Mouse (Mus musculus) adrenal gland, adult 18-20 months (tissue): ENCODE measurements around the gene Ebf1. TPM values are rescaled to one million over a fixed set of nuclear protein-coding genes. Genes with fewer than 3 reads are reported as not detected.

Experiments
- DNase-seq, 2 experiments: peaks; one replicate each; pipeline ENCODE4 v3.0.0; 2021 to 2022; ENCODE audit warnings: low spot score in 2 of 2
- total RNA-seq, 2 experiments: library from RNA; stranded (reverse); gene quantifications; 1 replicate in 1 of 2; 2 replicates in 1 of 2; pipeline ENCODE4 v1.2.3; 2021

Gene Ebf1
- total RNA-seq, 2 experiments from 2014 or later, result 15.7 to 36.8 TPM

- no peak for DNase-seq
Measured at GRCm38 (mm10) chr11:44729931-44730330, 112.8 kb downstream of the Ebf1 start.

- no peak for DNase-seq
Measured at GRCm38 (mm10) chr11:44731763-44732162, 114.6 kb downstream of the Ebf1 start.

- no peak for DNase-seq
Measured at GRCm38 (mm10) chr11:44733276-44733675, 116.2 kb downstream of the Ebf1 start.

GRCm38 (mm10) chr11:44738046-44738445 lies 120.9 kb downstream of the Ebf1 start:
- no peak for DNase-seq

GRCm38 (mm10) chr11:44738820-44739219 lies 121.7 kb downstream of the Ebf1 start:
- DNase-seq, result no peak

- DNase-seq, result no peak
Measured at GRCm38 (mm10) chr11:44740278-44741041, 123.3 kb downstream of the Ebf1 start.

- DNase-seq, result no peak
Measured at GRCm38 (mm10) chr11:44741042-44741491, 124.0 kb downstream of the Ebf1 start.

- no peak for DNase-seq
Measured at GRCm38 (mm10) chr11:44744446-44744845, 127.3 kb downstream of the Ebf1 start.

- DNase-seq, result no peak
Measured at GRCm38 (mm10) chr11:44745946-44746345, 128.8 kb downstream of the Ebf1 start.

GRCm38 (mm10) chr11:44746731-44747130 lies 129.6 kb downstream of the Ebf1 start:
- no peak for DNase-seq

- no peak for DNase-seq
Measured at GRCm38 (mm10) chr11:44749309-44749708, 132.2 kb downstream of the Ebf1 start.

GRCm38 (mm10) chr11:44754336-44754735 lies 137.2 kb downstream of the Ebf1 start:
- DNase-seq, result no peak

- DNase-seq, result no peak
Measured at GRCm38 (mm10) chr11:44756321-44756720, 139.2 kb downstream of the Ebf1 start.

GRCm38 (mm10) chr11:44758857-44759256 lies 141.7 kb downstream of the Ebf1 start:
- DNase-seq, result no peak

- no peak for DNase-seq
Measured at GRCm38 (mm10) chr11:44761128-44761996, 144.2 kb downstream of the Ebf1 start.

- no peak for DNase-seq
Measured at GRCm38 (mm10) chr11:44763992-44764835, 147.1 kb downstream of the Ebf1 start.

- no peak for DNase-seq
Measured at GRCm38 (mm10) chr11:44764988-44765387, 147.9 kb downstream of the Ebf1 start.

GRCm38 (mm10) chr11:44766246-44766645 lies 149.1 kb downstream of the Ebf1 start:
- no peak for DNase-seq

- no peak for DNase-seq
Measured at GRCm38 (mm10) chr11:44767322-44767721, 150.2 kb downstream of the Ebf1 start.

- DNase-seq, result no peak
Measured at GRCm38 (mm10) chr11:44768346-44768745, 151.2 kb downstream of the Ebf1 start.

GRCm38 (mm10) chr11:44770989-44771564 lies 154.0 kb downstream of the Ebf1 start:
- no peak for DNase-seq
